Mouse (Mus musculus): ENCODE results near the gene Kif5c.

- TF ChIP-seq USF1 (IDR thresholded peaks at IDR 0.05; ENCODE audit: low read depth) = no peak
- TF ChIP-seq CTCF (IDR thresholded peaks at IDR 0.05; ENCODE audit: control insufficient read depth, insufficient read depth, insufficient read length) = peak; percentile 28
- TF ChIP-seq CEBPB (IDR thresholded peaks at IDR 0.05; ENCODE audit: low read depth) = no peak
- no peak for TF ChIP-seq MYOD1 (IDR thresholded peaks at IDR 0.05; ENCODE audit: control insufficient read depth, insufficient read length, low read depth)
- TF ChIP-seq FOSL1 (IDR thresholded peaks at IDR 0.05; ENCODE audit: insufficient read depth, low read length, poor library complexity, severe bottlenecking) = no peak
These were observed 145.3 kb downstream of the Kif5c start for GRCm38 (mm10) chr2:49764331-49764946.

Measured in C2C12 (cell line).